Mouse (Mus musculus) layer of hippocampus, adult 8-10 months (tissue): ENCODE data around the gene Ptprc. TPM values are rescaled to one million over a fixed set of nuclear protein-coding genes. Genes with fewer than 3 reads are reported as not detected.

Experiments used
- DNase-seq, 2 experiments: peaks; one replicate each; pipeline ENCODE4 v3.0.0; 2022; ENCODE audit warnings: low spot score in 2 of 2
- total RNA-seq, 4 experiments: library from RNA; stranded (reverse); gene quantifications; 2 replicates each; pipeline ENCODE4 v1.2.4; 2022

Gene Ptprc
- total RNA-seq, 4 experiments from 2014 or later, result 2.5 to 20.9 (median 11.8) TPM

DNA sequence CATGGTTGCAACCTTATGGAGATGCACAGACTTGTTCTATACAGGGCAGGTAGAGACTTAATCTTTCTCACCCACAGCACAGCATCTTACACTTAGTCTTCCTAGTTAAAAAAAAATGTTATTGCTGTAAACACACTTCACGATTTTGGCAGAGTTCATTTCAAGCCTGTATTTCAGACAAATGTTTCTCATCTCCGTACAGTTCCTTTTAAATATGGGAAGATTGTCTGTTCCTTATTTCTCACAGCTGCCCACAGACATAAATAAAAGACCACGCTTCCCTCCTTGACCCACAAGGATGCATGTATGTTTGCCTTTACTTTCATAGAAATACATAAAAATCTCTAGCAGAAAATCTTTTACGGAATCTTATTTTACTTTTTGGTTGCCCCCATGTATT lies 22.4 kb downstream of the Ptprc start:
- no peak for DNase-seq

DNA sequence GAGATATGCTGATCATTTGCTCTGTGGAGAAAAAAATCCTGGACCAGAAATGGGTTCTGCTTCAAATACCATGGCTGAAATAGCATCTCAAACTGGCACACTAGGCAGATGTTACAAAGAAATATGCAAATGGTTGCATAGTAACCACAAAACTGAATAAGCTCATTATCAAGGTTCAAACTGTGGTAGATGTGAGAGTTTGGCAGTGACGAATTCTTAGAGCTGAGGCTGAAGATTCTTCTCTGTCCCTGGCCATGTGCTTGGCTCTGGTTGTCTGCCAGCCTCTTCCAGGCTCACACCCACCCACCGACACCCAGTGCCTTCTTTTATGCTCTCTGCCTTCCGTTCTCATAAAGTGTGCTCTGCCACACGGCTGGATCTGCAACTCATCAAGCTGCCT lies 26.7 kb downstream of the Ptprc start:
- peak; percentile 65 to 71 for DNase-seq

DNA sequence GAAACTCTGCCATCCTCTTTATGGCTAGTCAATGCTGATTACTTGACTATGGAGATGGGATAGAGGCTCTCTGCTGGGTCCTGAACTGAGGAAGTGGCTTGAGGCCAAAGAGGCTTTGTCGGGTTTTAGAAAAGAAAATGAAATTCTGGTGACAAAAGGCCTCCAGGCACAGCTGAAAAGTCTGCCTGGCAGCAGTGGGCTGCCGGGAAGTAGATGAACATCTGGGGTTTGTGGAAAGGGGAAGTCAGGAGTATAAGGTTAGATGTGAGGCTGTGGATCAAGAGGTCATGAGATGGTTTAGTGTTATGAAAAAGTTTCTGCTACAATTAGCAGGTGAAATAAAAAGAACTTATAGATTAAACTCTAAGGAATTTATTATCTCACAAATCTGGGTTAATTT lies 29.9 kb downstream of the Ptprc start:
- no peak for DNase-seq

DNA sequence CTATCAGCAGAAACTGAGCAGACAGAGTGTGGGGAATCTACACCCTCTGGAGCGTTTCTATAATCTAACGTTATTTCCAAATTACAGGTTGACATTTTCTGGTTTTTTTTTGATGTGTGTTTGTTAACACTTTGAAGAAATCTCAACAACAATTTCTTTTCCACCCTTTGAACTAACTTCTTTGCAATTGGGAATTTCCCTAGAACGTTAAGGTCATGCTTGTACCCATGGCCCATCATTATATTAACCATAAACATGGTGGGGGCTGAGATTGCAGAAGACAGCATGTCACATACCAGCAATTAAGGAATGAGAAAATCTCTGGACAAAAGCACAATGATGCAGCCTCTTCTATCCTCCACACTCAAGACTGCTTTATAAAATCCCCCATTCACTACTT lies 30.4 kb downstream of the Ptprc start:
- no peak for DNase-seq

DNA sequence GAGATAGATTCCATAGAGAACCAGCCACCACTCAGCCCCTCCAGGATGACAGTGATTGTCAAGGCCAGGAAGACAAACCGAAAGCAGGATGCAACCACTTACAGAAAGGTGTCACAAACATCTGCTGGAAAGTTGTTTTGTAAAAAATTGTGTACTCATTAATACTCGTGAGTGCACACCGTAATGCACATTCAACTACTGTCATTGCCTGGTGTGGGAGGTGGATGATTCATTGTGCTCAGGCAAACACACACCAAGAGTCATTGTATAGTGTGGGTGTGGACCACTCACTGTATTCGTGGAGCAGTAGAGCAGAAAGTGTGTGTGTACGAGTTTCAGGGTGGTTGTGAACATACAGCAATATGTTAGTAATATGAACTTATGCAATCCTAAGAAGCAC lies 31.1 kb downstream of the Ptprc start:
- no peak for DNase-seq

DNA sequence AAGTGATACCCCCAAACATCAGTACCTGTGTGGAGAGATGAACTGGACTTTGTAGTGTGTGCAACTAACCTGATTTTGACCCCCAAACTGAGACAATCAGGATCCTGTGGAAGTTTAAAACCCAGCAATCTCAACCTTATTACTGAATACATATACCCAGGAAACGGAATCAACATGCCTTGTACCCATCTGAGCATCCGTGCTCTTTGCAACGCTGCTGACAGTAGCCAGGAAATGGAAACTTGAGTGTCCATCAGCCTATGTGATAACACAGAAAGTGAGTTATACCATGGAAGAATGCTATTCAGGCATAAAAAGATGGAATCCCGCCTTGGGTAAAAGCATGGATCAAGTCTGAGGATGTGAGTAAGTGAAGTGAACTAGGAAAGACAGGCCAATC lies 34.7 kb downstream of the Ptprc start:
- no peak for DNase-seq

DNA sequence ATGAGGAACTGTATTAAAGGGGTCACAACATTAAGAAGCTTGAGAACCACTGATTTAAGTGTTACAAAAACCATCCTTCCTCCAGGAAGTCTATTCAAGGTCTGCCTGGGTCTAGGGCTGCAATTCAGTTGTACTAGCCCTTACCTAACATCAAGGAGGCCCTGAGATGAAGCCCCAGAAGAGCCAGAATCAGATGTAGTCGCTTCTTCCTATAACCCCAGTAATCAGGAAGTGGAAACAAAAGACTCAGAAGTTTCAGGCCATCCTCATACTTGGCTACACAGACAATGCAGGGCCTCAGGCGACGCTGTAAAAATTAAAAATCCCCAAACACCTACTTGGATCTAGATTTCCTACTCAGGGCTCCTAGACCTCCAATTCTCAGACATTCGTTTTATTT lies 37.8 kb downstream of the Ptprc start:
- DNase-seq, result no peak

DNA sequence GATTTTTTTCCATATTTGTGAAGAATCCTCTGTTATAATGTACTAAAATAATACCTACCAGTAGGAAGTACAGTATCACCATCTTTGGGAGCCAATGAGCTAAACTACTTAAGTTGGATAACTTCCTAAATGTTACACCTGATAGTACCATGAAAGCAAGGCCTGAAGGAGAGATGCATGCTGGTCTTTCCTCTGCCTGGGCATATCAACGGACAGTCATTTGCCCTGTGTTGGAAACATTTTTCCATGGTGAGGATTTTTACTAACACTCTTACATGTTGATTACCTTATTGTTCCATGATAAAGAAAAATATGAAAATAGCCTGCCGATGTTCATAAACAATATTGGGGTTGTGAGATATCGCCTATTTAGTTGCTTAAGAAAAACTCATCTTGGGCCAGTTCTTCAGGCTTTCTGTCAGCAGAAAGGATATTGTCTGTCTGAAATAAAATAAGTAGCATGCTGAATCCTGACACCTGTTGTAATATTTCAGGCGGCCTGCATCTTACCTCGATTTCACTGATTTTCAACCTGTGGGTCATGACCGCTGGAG lies 38.4 kb downstream of the Ptprc start:
- no peak for DNase-seq

DNA sequence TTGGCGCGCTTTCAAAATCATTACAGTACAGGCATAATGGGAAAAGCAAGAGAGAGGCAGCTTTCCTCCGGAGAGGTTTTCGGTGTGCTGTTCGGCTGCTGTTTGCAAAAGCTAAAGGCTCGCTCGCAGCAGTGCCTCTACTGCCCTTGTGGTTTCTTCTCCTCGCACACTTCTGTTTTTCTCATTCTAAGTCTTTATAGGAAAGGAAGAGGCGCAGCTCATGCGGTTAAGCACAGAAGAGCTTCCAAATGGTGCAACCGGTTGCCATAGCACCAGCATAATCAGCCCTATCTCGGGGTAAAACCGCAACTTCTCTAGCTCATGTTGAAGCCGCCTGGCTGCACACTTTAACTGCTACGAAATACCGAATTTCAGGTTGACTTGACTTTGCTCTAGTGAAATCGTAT lies 39.1 kb downstream of the Ptprc start:
- peak; percentile 69 to 75 for DNase-seq

DNA sequence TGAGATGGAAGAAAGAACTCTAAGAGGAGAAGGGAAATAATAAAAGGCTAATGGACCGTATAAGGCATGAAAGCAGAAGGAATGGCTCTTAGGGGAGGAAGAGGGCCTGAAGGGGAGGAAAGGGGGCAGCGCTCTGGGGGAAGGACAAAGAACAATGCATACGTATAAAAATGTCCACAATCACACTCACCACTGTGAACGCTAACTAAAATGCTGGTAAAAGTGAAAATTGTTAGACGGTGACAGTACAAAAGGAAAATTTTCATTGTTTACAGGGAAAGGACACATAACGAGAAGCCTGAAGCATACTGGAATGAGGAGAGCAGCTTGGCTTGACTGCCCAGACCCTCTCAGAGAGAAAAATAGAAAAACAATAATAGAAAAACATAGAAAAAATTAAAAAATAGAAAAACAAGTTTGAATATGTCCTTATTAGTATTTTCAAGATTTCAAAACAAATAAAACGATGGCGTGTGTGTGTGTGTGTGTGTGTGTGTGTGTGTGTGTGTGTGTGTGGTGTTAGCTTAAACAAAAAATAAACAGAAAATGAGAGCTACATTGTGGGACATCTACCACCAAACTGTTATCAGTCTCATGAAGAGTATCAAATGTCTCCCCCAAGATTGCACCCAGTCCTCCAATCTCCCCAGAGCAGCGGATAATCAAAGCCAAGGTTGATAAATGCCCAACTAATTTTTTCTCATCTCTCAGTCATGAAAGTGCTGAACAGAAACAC lies 39.7 kb downstream of the Ptprc start:
- DNase-seq, result no peak

DNA sequence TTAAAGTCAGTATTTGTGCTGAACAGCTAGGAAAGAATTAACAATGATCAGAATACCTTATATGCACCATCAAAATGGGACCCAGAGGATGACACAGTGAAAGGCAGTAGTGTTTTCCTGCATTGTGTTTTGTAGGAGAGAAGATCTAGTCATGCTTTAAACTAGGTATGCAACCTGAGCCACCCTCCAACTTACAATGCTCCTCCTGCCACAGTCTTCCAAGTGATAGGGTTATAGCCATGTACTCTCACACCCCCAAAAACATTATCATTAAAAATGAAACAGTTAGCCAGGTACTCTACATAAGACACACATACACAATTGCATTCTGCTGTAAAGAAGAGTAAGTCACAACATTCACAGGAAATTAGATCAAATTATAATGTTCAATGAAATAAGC lies 40.4 kb downstream of the Ptprc start:
- DNase-seq, result no peak

DNA sequence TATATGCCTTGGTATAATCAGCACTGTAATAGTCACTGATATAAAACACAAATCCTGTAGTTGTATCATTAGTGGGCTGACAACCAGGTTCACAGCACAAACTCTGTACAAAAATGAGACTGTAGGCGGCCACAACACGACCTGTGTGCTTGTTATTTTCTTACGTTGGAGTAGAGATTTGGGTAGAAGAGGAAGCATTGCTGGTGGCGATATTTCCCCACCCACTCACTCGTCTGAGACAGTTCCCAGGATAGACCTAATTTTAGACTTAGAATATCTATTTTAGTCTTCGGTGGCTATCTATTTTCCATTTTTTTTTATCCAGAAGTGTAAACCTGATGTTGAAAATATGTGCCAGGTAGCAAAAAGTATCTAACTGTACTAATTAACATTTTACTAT lies 41.2 kb downstream of the Ptprc start:
- DNase-seq, result no peak

DNA sequence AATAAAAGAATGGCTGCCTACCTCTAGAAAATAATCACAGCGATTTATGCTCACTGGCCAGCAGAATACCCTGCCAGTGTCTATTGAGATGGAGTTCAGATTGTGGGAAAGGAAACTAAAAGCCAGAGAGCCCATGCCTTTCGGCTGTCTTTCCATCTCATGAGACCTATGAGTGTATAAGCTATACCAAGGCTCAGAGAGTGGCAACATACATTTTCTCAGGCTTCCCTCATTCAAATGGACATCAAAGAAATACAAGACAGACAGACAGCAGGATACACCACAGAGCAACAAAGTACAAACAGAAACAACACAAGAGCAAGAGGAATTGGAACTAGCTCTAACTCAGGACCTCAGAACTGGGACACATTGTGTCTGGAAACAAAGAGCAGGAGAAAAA lies 43.8 kb downstream of the Ptprc start:
- DNase-seq, result no peak

DNA sequence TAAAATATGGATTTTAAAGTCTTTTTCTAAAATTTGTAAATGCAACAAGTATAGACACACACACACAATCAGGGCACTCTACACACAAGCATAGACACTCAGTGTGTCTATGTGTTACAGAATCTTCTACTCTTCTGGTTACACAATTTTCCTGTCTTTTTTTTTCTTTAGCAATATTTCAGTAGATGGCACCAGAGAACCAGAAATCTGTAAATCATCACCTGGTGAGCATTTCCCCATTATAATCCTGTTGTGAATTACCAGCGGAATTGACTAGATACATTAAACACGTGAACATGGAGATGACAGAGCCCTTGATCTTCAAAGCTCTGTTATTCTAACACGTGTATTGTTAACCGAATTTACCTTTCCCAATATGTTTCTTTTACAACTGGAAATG lies 45.4 kb downstream of the Ptprc start:
- DNase-seq, result no peak

DNA sequence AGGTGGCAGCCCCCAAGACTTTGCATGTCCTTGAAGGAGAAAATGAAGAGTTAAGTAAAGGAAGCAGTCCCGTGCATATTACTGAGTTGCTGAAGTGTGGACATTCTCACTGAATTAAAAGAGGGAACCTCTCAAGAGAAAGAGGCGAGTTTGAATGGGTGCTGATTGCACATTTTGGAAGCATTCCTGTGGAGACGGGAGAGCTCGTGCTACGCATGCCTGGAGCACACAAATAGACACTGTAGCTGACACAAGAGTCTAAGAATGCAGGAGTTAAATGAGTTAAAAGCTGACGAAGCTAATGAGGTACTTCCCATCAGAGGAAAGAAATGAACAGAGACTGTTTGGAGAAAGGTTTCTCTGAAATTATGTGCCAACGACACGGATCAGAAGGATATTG lies 48.7 kb downstream of the Ptprc start:
- DNase-seq, result no peak

DNA sequence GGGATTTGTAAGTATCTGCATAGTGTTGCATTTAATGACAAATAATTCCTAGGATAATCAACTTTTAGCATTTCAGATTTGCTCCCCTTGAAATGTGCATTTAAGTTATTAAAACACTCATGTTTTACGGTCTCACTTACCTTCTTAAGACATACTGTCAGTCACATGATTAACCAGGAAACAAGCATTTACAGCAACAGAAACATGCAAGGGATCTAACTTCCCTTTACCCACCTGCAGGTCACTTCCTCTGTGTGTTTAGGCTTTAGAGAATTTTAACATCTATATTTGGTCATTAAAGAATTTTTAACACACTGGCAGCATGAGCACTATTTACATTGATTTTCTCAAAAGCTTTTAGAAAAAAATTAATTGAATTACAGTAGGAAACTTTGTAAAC lies 50.2 kb downstream of the Ptprc start:
- no peak for DNase-seq

DNA sequence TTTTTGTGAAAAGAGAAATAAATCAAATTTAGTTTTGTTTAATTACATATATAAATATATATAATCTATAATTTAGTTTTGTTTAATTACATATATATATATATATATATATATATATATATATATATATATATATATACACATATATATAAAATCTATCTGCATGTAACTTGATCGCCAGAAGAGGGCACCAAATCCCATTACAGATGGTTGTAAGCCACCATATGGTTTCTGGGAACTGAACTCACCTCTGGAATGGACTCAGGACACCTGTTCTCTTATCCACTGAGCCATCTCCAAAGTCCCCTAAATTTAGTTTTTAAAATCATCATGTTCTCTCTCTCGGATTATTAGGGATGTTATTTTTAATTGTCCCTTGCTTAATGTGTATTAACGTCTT lies 51.6 kb downstream of the Ptprc start:
- DNase-seq, result no peak

DNA sequence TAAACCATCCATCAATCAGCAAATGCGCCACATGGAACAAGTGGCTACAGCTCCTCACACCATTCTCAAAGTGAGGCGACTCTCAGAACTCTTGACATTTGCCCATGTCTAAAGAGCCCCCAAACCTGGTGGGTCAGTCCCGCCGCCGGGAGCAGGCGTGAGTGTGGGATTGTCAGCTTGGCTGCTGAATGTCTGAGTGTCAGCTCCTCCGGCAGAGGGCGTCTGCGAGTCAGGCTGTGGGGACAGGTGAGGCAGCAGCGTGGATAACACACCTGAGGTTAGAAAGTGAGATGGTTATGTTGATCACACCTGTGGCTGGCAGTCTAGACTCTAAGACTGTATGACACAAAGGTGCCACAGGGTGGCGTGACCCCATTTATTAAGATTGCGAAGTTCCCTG lies 55.6 kb downstream of the Ptprc start:
- DNase-seq, result no peak

DNA sequence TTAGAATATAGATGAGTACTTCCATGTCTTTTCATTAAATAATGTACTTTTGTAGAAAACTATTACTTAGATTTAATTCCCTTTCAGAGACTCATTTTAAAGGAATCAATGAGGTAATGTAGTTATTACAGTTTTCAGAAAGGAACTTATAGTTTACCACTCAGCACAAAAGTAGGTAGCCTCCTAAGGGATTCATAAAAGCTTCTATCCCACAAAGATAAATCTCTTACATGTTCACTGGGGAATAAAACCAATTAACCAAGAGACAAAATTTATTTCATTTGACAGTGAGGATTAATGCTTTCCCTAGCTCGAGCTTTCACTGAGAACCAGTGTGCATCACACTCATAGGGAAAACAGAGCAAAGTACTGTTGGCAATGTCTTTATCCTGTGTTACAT lies 82.3 kb downstream of the Ptprc start:
- no peak for DNase-seq

DNA sequence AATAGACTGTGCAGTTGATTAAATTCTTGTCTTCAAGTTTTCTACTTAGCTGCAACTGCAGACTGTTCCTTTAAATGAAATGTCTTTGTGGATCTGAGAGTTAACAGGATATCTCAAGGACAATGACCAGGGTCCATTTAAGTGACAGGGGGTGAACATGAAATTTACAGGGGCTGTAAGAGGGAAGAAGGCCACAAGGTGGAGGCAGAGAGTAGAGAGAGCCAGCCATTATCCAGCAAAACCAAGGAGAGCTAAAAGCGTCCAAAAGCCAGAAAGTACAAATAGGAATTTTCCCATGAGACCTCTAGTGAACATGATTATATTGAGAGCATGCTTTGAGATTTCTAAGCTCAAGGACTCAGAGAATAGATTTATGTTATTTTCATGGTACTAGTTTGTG lies 89.7 kb downstream of the Ptprc start:
- DNase-seq, result no peak

DNA sequence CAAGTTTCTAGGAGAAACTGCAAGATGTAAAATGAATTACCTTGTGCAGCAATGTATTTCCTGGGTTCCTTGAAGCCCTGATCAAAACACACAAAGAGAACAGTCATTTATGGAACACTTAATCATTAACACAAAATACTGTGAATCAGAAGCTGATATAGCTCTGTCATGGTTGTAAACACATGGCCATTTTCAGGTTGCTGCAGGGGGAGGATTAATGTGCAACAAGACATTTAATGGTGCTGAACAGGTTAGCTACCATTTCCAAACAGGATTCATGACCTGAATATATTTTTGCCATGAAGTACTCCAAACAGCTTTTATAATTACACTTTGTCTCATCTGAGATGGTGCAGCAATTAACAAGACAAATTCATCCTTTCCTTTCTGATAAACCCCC lies 91.8 kb downstream of the Ptprc start:
- no peak for DNase-seq

DNA sequence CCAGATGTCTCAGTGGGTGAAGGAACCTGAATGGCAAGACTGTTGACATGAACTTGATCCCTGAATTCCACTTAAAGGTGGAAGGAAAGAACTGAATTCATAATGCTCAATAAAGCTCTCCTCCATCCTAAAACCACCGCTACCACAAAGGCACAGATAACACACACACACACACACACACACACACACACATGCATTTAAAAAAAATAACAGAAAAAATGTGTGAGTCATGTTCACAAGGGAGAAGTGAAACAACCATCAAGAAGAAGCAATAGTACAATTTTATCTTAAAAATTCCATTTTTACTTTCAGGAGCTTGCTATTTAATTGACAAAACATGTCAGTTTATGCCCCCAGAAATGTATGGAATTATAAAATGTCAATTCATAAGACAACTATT lies 95.2 kb downstream of the Ptprc start:
- no peak for DNase-seq

DNA sequence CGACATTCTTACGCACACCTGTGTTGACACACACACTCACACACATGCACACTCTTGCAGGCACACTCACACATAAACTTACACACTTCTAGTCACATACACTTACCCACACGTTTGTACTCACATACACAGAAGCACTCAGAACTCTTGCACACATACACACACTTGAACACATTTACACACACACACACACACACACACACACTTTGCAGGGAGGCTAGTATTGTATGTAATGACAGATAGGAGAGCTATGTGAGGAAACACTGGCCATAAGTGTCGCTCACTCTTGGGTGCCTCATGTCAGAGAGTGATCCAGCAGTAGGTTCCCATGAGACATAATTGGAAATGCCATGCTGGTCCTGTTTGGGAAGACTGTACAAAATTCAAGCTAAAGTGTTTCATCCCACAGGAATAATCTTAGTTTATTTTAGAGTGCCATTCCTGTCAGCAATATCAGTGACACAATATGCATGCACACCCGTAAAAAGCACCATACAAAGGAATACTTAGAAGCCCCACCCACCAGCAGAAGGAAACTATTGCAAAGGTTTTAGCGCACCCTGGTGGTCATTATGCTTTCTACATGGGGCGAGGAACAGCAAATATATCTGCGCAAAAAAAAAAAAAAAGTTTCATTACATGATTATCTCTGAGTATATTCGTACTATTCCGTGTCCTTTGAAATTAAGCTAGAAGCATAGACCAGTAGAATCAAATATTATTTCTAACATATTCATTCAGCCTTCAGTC lies 131.1 kb downstream of the Ptprc start:
- peak; percentile 59 to 80 for DNase-seq
